Mouse (Mus musculus): ENCODE data around the gene Zfp981. TPM values are rescaled to one million over a fixed set of nuclear protein-coding genes. Genes with fewer than 3 reads are reported as not detected.
"Not testable (repeated sequence)": the region's sequence is repeated elsewhere in the genome, so short reads cannot be mapped to it uniquely, and the experiment has no call there.

Gene Zfp981
- polyA plus RNA-seq, 1 experiment from 2014 or later = 0.10 TPM

DNA sequence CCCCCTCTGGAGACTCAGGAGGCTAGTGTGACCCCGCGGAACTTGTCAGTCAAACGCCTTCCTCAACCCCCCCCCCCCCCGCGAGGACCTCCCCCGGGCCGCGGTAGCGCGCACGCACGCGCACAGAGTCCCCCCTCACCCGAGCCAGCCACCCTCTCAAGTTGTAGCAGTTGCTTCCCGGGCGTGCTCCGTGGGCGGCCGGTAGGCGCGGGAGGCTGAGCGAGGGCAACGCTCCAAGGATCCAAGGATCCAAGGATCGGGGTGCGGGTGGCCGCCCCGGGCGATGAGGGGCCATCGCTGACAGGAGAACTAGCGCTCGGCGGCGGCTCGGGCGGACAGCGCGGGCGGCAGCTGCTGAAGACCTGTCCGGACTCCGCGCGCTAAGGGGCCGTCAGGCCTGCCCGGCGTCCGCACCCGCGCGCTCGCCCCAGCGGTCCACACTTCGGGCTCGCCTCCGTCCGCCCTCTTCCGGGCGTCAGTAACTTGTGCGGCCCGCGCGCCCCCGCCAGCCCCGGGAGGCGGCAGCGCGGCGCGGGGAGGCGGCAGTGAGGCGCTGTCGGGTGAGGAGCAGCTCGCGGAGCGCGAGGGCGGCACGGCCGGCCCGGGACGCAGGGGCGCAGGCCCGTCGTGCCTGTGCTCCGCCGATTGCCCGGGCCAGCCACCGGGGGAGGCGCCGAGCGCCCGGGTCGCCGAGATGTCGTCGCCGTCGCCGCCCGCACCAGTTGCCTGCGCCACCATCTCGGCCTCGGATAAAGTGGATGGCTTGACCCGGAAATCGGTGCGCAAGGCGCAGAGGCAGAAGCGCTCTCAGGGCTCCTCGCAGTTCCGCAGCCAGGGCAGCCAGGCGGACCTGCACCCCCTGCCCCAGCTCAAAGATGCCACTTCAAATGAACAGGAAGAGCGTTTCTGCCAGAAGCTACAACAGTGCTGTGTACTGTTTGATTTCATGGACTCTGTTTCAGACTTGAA is 78.4 kb downstream of the Zfp981 start:
- not testable (repeated sequence) for H3K9me3 ChIP-seq; H3K4me1 ChIP-seq (replicated peaks); H3K9ac ChIP-seq; H3K27ac ChIP-seq (replicated peaks); H3K27me3 ChIP-seq; H3K36me3 ChIP-seq
- 7% methylated on average over 3 of the region's 111 CpGs for WGBS
- Histone ChIP-seq H3K4me3 (peak overlapping the region; percentile 25; the same call in 1 of the 2 replicates), H3K4me2 (peak overlapping the region; percentile 32; the same call in 1 of the 2 replicates)
- peak; percentile 81; the same call in 1 of the 2 replicates for ATAC-seq (ENCODE audit: low FRiP score, low read depth)

Other genes starting within 250 kb of the Zfp981 start
- gene Zfp992, start 53.0 kb upstream of the Zfp981 start, polyA plus RNA-seq (2015; fragmentation: Nextera tagmentation; extraction: Ambion mirVana) = 2.2 and 2.5 TPM in 2 replicates
- gene Zfp993, start 108.9 kb downstream of the Zfp981 start, polyA plus RNA-seq (2015; fragmentation: Nextera tagmentation; extraction: Ambion mirVana) = 3.2 and 3.4 TPM in 2 replicates